Mouse (Mus musculus) cerebellum, adult 2 months (tissue): ENCODE results near the gene Sinhcaf. TPM values are rescaled to one million over a fixed set of nuclear protein-coding genes. Genes with fewer than 3 reads are reported as not detected.

Experiments
- DNase-seq, 2 experiments: peaks; one replicate each; pipeline ENCODE4 v3.0.0; 2021
- H3K27ac ChIP-seq: fragments of 200-500 bp; 2 replicates; pipeline ENCODE4 v1.5.1; 2012; ENCODE audit warnings: low read length, control low read depth, inconsistent platforms; ENCODE audit not compliant: insufficient read depth
- H3K27me3 ChIP-seq: fragments of 200-500 bp; 2 replicates; pipeline ENCODE4 v1.6.1; 2012; ENCODE audit warnings: inconsistent platforms, mild to moderate bottlenecking, low read length, moderate library complexity; ENCODE audit not compliant: control insufficient read depth, insufficient read depth
- H3K4me1 ChIP-seq: fragments of 200-500 bp; 2 replicates; pipeline ENCODE4 v1.6.1; 2011; ENCODE audit warnings: low read length; ENCODE audit not compliant: control insufficient read depth, insufficient read depth
- H3K4me3 ChIP-seq: fragments of 200-500 bp; replicated peaks from 2 replicates; pipeline ENCODE3; 2011; ENCODE audit warnings: mild to moderate bottlenecking, low read depth, low read length, control low read depth; ENCODE audit not compliant: insufficient read depth
- CTCF ChIP-seq: fragments of 200-500 bp; IDR thresholded peaks from 2 replicates; pipeline ENCODE4 v1.5.1; 2011; ENCODE audit warnings: low read depth, mild to moderate bottlenecking, control low read depth, low read length, moderate library complexity, borderline replicate concordance; ENCODE audit not compliant: insufficient read depth
- POLR2A ChIP-seq: fragments of 200-500 bp; IDR thresholded peaks from 2 replicates; pipeline ENCODE4 v1.6.1; 2011; ENCODE audit warnings: low read length, control low read depth, borderline replicate concordance; ENCODE audit not compliant: insufficient read depth
- whole genome bisulfite sequencing: fragments of 180-500 bp; shearing (Covaris S2); methylation state at CpG from one replicate; pipeline ENCODE4 v1.1.7; 2018; 5-methylcytosine and 5-hydroxymethylcytosine counted together
- polyA plus RNA-seq: library from polyadenylated mRNA; depleted of rRNA; stranded (reverse); fragments of >200 nt; gene quantifications from 2 replicates; pipeline ENCODE4 v1.2.3, GENCODE M21; 2012; rRNA removed

Gene Sinhcaf
- polyA plus RNA-seq, 1 experiment = 1.6 TPM

GRCm38 (mm10) chr6:148873911-148874310 is 72.4 kb downstream of the Sinhcaf start:
- Histone ChIP-seq H3K27me3 (no peaks in the 10 kb centered on the region), H3K4me3 (no peak overlapping the region), H3K4me1 (no peaks in the 10 kb centered on the region), H3K27ac (no peak overlapping the region)
- TF ChIP-seq CTCF (no peak), POLR2A (no peak)
- DNase-seq = no peak
- WGBS = 91% methylated on average over 1 of the region's 1 CpGs

Other genes with a start within 250 kb of the Sinhcaf start
- gene Ipo8, start 115.0 kb downstream of the Sinhcaf start, polyA plus RNA-seq = 27.0 and 28.8 TPM in 2 replicates
- gene Caprin2, start 50.2 kb downstream of the Sinhcaf start, polyA plus RNA-seq = 22.3 and 25.1 TPM in 2 replicates
- 19.5 and 19.9 TPM in 2 replicates for gene Dennd5b, start 155.2 kb upstream of the Sinhcaf start, polyA plus RNA-seq
- not detected in 2 replicates for gene Gm10203, start 183.7 kb upstream of the Sinhcaf start, polyA plus RNA-seq
- gene Etfbkmt, start 193.4 kb upstream of the Sinhcaf start, polyA plus RNA-seq = 3.7 and 5.6 TPM in 2 replicates
- gene Amn1, start 242.2 kb upstream of the Sinhcaf start, polyA plus RNA-seq = 19.0 and 27.1 TPM in 2 replicates